Mouse (Mus musculus): ENCODE measurements around the gene Cbfa2t2. TPM values are rescaled to one million over a fixed set of nuclear protein-coding genes. Genes with fewer than 3 reads are reported as not detected.
A peak's percentile ranks its signal among the peaks of the same experiment; 100 is the strongest.

Cbfa2t2 gene
- polyA plus RNA-seq, 1 experiment from 2014 or later: 15.1 TPM

GRCm38 (mm10) chr2:154574271-154574670 lies 138.0 kb downstream of the Cbfa2t2 start:
- Histone ChIP-seq H3K4me1 (peaks cover 23% of the 10 kb centered on the region), H3K4me2 (no peak overlapping the region), H3K9ac (no peak overlapping the region), H3K27me3 (replicated peaks) (no peaks in the 10 kb centered on the region), H3K36me3 (no peaks in the 10 kb centered on the region), H3K27ac (no peak overlapping the region), H3K9me3 (replicated peaks) (no peaks in the 10 kb centered on the region), H3K4me3 (no peak overlapping the region)
- 51% methylated on average over 7 of the region's 7 CpGs for WGBS (ENCODE audit: insufficient replicate concordance)
- no peak for ATAC-seq

GRCm38 (mm10) chr2:154576876-154577743 lies 140.8 kb downstream of the Cbfa2t2 start:
- Histone ChIP-seq H3K9ac (no peak overlapping the region), H3K9me3 (replicated peaks) (no peaks in the 10 kb centered on the region), H3K4me3 (no peak overlapping the region), H3K27me3 (replicated peaks) (no peaks in the 10 kb centered on the region), H3K36me3 (no peaks in the 10 kb centered on the region), H3K4me1 (0 out of 2 replicates have a peak, but pooled peaks cover 5% of the 10 kb centered on the region), H3K27ac (no peak overlapping the region), H3K4me2 (no peak overlapping the region)
- no peak for ATAC-seq
- WGBS (ENCODE audit: insufficient replicate concordance): 66% methylated on average over 12 of the region's 12 CpGs

GRCm38 (mm10) chr2:154577744-154578067 lies 141.4 kb downstream of the Cbfa2t2 start:
- Histone ChIP-seq H3K36me3 (no peaks in the 10 kb centered on the region), H3K27ac (no peak overlapping the region), H3K9me3 (replicated peaks) (no peaks in the 10 kb centered on the region), H3K27me3 (replicated peaks) (no peaks in the 10 kb centered on the region), H3K9ac (no peak overlapping the region), H3K4me3 (no peak overlapping the region), H3K4me1 (peaks cover 9% of the 10 kb centered on the region; the same call in 1 of the 2 replicates), H3K4me2 (no peak overlapping the region)
- WGBS (ENCODE audit: insufficient replicate concordance): 81% methylated on average over 6 of the region's 6 CpGs
- ATAC-seq: no peak

GRCm38 (mm10) chr2:154580586-154580985 lies 144.3 kb downstream of the Cbfa2t2 start:
- Histone ChIP-seq H3K36me3 (no peaks in the 10 kb centered on the region), H3K9me3 (replicated peaks) (no peaks in the 10 kb centered on the region), H3K4me1 (peaks cover 33% of the 10 kb centered on the region), H3K27ac (no peak overlapping the region), H3K4me3 (no peak overlapping the region), H3K9ac (no peak overlapping the region), H3K4me2 (no peak overlapping the region), H3K27me3 (replicated peaks) (0 out of 2 replicates have a peak, but pooled peaks cover 4% of the 10 kb centered on the region)
- no peak for ATAC-seq
- WGBS (ENCODE audit: insufficient replicate concordance): 84% methylated on average over 8 of the region's 8 CpGs

GRCm38 (mm10) chr2:154581421-154581820 lies 145.1 kb downstream of the Cbfa2t2 start:
- H3K27ac ChIP-seq: no peak overlapping the region
- no peak overlapping the region for H3K9ac ChIP-seq
- 0 out of 2 replicates have a peak, but pooled peaks cover 4% of the 10 kb centered on the region for H3K27me3 ChIP-seq (replicated peaks)
- H3K4me3 ChIP-seq: no peak overlapping the region
- peaks cover 30% of the 10 kb centered on the region for H3K4me1 ChIP-seq
- ATAC-seq: no peak
- 83% methylated on average over 1 of the region's 1 CpGs for WGBS (ENCODE audit: insufficient replicate concordance)
- peaks cover 2% of the 10 kb centered on the region for H3K36me3 ChIP-seq
- no peak overlapping the region for H3K4me2 ChIP-seq
- no peaks in the 10 kb centered on the region for H3K9me3 ChIP-seq (replicated peaks)

GRCm38 (mm10) chr2:154583906-154584872 lies 147.9 kb downstream of the Cbfa2t2 start:
- H3K27ac ChIP-seq: no peak overlapping the region; the same call in 1 of the 2 replicates
- peaks cover 18% of the 10 kb centered on the region for H3K36me3 ChIP-seq
- ATAC-seq: peak; percentile 60
- H3K9me3 ChIP-seq (replicated peaks): no peaks in the 10 kb centered on the region
- no peak overlapping the region for H3K4me3 ChIP-seq
- no peak overlapping the region for H3K4me2 ChIP-seq
- peak overlapping the region; percentile 12; the same call in 1 of the 2 replicates for H3K9ac ChIP-seq
- peaks cover 28% of the 10 kb centered on the region for H3K4me1 ChIP-seq
- 43% methylated on average over 15 of the region's 15 CpGs for WGBS (ENCODE audit: insufficient replicate concordance)
- H3K27me3 ChIP-seq (replicated peaks): 0 out of 2 replicates have a peak, but pooled peaks cover 4% of the 10 kb centered on the region

GRCm38 (mm10) chr2:154584931-154585601 lies 148.8 kb downstream of the Cbfa2t2 start:
- H3K4me3 ChIP-seq: no peak overlapping the region
- H3K4me2 ChIP-seq: no peak overlapping the region
- ATAC-seq: no peak
- 0 out of 2 replicates have a peak, but pooled peaks cover 4% of the 10 kb centered on the region for H3K27me3 ChIP-seq (replicated peaks)
- peaks cover 28% of the 10 kb centered on the region for H3K4me1 ChIP-seq
- WGBS (ENCODE audit: insufficient replicate concordance): 66% methylated on average over 17 of the region's 17 CpGs
- H3K36me3 ChIP-seq: peaks cover 19% of the 10 kb centered on the region
- no peak overlapping the region for H3K9ac ChIP-seq
- no peak overlapping the region for H3K27ac ChIP-seq
- H3K9me3 ChIP-seq (replicated peaks): no peaks in the 10 kb centered on the region

- H3K4me1 ChIP-seq: peaks cover 28% of the 10 kb centered on the region
- WGBS (ENCODE audit: insufficient replicate concordance): 60% methylated on average over 5 of the region's 5 CpGs
- H3K27ac ChIP-seq: no peak overlapping the region
- 0 out of 2 replicates have a peak, but pooled peaks cover 4% of the 10 kb centered on the region for H3K27me3 ChIP-seq (replicated peaks)
- H3K4me2 ChIP-seq: no peak overlapping the region
- H3K36me3 ChIP-seq: peaks cover 21% of the 10 kb centered on the region
- ATAC-seq: no peak
- no peaks in the 10 kb centered on the region for H3K9me3 ChIP-seq (replicated peaks)
- H3K9ac ChIP-seq: no peak overlapping the region
- H3K4me3 ChIP-seq: no peak overlapping the region
Observed at GRCm38 (mm10) chr2:154586405-154586804, 150.1 kb downstream of the Cbfa2t2 start.

Other genes starting within 250 kb of the Cbfa2t2 start
- 0.13 and 0.23 TPM in 2 replicates for gene Bpifb1, start 245.7 kb upstream of the Cbfa2t2 start, polyA plus RNA-seq (2016; fragmentation: Nextera tagmentation; extraction: Ambion mirVana)
- not detected in 2 replicates for gene Bpifb5, start 212.7 kb upstream of the Cbfa2t2 start, polyA plus RNA-seq (2016; fragmentation: Nextera tagmentation; extraction: Ambion mirVana)
- not detected in 2 replicates for gene Bpifb9a, start 178.6 kb upstream of the Cbfa2t2 start, polyA plus RNA-seq (2016; fragmentation: Nextera tagmentation; extraction: Ambion mirVana)
- not detected in 2 replicates for gene Bpifb9b, start 129.3 kb upstream of the Cbfa2t2 start, polyA plus RNA-seq (2016; fragmentation: Nextera tagmentation; extraction: Ambion mirVana)
- gene Cdk5rap1, start 63.5 kb upstream of the Cbfa2t2 start, polyA plus RNA-seq (2016; fragmentation: Nextera tagmentation; extraction: Ambion mirVana): 16.6 and 16.8 TPM in 2 replicates
- 1.5 and 1.6 TPM in 2 replicates for gene Snta1, start 28.4 kb upstream of the Cbfa2t2 start, polyA plus RNA-seq (2016; fragmentation: Nextera tagmentation; extraction: Ambion mirVana)
- gene 1700003F12Rik, start 110.6 kb downstream of the Cbfa2t2 start, polyA plus RNA-seq (2016; fragmentation: Nextera tagmentation; extraction: Ambion mirVana): 1.5 and 1.6 TPM in 2 replicates
- 0.29 TPM in 1 of 2 replicates, not detected in the other for gene Actl10, start 115.3 kb downstream of the Cbfa2t2 start, polyA plus RNA-seq (2016; fragmentation: Nextera tagmentation; extraction: Ambion mirVana)
- gene Necab3, start 122.4 kb downstream of the Cbfa2t2 start, polyA plus RNA-seq (2016; fragmentation: Nextera tagmentation; extraction: Ambion mirVana): 1.0 and 1.3 TPM in 2 replicates
- 27.0 and 27.4 TPM in 2 replicates for gene E2f1, start 133.4 kb downstream of the Cbfa2t2 start, polyA plus RNA-seq (2016; fragmentation: Nextera tagmentation; extraction: Ambion mirVana)
- gene Pxmp4, start 167.2 kb downstream of the Cbfa2t2 start, polyA plus RNA-seq (2016; fragmentation: Nextera tagmentation; extraction: Ambion mirVana): 24.5 and 26.1 TPM in 2 replicates
- gene Zfp341, start 176.8 kb downstream of the Cbfa2t2 start, polyA plus RNA-seq (2016; fragmentation: Nextera tagmentation; extraction: Ambion mirVana): 2.2 TPM in 2 replicates
- 0.45 TPM in 1 of 2 replicates, not detected in the other for gene 4930519P11Rik, start 177.0 kb downstream of the Cbfa2t2 start, polyA plus RNA-seq (2016; fragmentation: Nextera tagmentation; extraction: Ambion mirVana)
- 17.6 and 18.2 TPM in 2 replicates for gene Chmp4b, start 215.2 kb downstream of the Cbfa2t2 start, polyA plus RNA-seq (2016; fragmentation: Nextera tagmentation; extraction: Ambion mirVana)

Data from liver, embryonic 12.5 days (tissue).